Mouse (Mus musculus): Measurements from ENCODE around the gene Sdhaf4. TPM values are rescaled to one million over a fixed set of nuclear protein-coding genes. Genes with fewer than 3 reads are reported as not detected.

Gene Sdhaf4
- 3.9 and 15.5 TPM in 2 replicates for polyA plus RNA-seq (2012; rRNA removed; ENCODE audit: low replicate concordance)

DNA sequence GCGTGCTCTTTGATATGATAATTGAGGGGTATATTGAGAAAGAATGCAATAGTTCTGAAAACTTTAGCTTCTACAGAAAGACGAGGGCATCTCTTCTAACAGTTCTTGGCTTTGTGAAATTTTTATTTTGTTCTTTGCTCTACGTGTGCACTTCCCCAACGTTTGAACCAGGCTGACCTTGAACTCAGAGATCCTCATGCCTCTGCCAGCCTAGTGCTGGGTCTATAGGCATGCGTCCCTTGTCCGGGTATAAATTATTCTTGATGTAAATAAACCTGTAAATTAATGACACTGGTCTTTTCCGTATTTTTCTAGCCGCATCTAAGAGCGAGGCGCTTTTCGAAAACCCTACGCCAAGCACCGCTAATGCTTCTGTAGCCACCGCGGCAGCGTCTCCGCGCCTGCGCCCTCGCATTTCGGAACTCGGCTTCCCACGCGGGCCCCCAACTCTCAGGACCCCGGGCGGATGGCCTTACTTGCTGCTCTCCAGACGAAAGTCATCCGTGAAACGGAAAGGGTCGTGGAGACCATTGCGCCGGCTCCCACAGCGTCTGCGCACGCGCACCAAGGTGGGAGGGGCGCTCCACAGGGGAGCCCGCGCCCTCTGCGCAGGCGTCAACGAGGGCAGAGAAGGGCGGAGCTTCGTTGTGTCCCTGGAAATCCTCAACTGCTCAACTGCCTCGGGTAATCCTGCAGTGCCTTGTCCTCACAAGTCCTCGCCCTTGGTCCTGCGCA is at the start of gene Sdhaf4:
Gene Sdhaf4, minus strand, starts transcription at position 587 of the 735 bp plus-strand sequence.

Other genes starting within 250 kb of the Sdhaf4 start
- gene B3gat2, start 243.9 kb downstream of the Sdhaf4 start, polyA plus RNA-seq (2012; rRNA removed; ENCODE audit: low replicate concordance) = 0.07 TPM in 1 of 2 replicates, not detected in the other
- 20.1 and 43.0 TPM in 2 replicates for gene Smap1, start 83.3 kb downstream of the Sdhaf4 start, polyA plus RNA-seq (2012; rRNA removed; ENCODE audit: low replicate concordance)
- gene Fam135a, start 94.7 kb upstream of the Sdhaf4 start, polyA plus RNA-seq (2012; rRNA removed; ENCODE audit: low replicate concordance) = 1.9 and 4.6 TPM in 2 replicates
- gene Col9a1, start 172.0 kb upstream of the Sdhaf4 start, polyA plus RNA-seq (2012; rRNA removed; ENCODE audit: low replicate concordance) = 0.17 and 0.19 TPM in 2 replicates